Mouse (Mus musculus) spleen, adult 2 months (tissue): ENCODE results near the gene Gpr3.

Experiments used
- CTCF ChIP-seq: fragments of 200-500 bp; IDR thresholded peaks from 2 replicates; pipeline ENCODE4 v1.5.1; 2011; ENCODE audit warnings: mild to moderate bottlenecking, inconsistent platforms; ENCODE audit not compliant: insufficient read depth, insufficient read length, insufficient replicate concordance; ENCODE audit errors: extremely low read depth
- POLR2A ChIP-seq: fragments of 200-500 bp; IDR thresholded peaks from 2 replicates; pipeline ENCODE4 v1.6.1; 2011; ENCODE audit warnings: low read depth, low read length, inconsistent platforms

- TF ChIP-seq POLR2A (no peak), CTCF (no peak)
Observed at GRCm38 (mm10) chr4:133199743-133200142, 12.6 kb downstream of the Gpr3 start.
